Comparison of ENCODE assay signal across 17 mouse cellular contexts in the genomic region with DNA sequence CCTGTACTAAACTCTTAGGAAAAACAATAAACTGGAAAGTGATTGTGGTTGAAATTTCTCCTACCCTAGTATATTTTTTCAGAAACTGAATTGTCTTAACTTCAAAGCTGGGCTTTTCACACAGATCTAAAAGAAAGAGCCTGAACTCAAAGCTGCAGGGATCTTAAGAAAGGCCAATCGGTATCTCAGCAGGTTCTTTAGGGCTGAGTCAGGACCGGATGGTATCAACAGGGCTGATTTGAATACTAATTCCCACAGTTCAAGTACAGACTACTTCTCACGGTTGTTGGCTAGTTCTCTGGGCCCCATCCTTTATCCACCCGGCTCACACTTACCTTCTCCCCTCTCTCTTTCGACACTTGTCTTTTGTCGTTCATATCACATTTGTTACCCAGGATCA. TPM values are rescaled to one million over a fixed set of nuclear protein-coding genes. Genes with fewer than 3 reads are reported as not detected.
"Had no signal": no experiment of that assay in that cellular context is flagged by ENCODE, and none has a peak within 500 bp of the region (broad histone marks: within the 10 kb centered on the region; RNA-seq: fewer than 3 reads in every experiment).

No protein-coding gene starts in this region.

- H3K4me1 ChIP-seq: midbrain, embryonic 13.5 days; midbrain, embryonic 15.5 days had no signal

- H3K9ac ChIP-seq: lung, embryonic 14.5 days; midbrain, embryonic 13.5 days; midbrain, embryonic 15.5 days; neural tube, embryonic 12.5 days; stomach, embryonic 15.5 days had no signal

- H3K4me2 ChIP-seq: lung, embryonic 14.5 days; midbrain, embryonic 11.5 days; midbrain, embryonic 13.5 days; midbrain, embryonic 15.5 days; neural tube, embryonic 12.5 days; stomach, embryonic 15.5 days had no signal

- ATAC-seq: midbrain, embryonic 13.5 days; midbrain, embryonic 15.5 days had no signal

- H3K4me3 ChIP-seq: megakaryocyte, embryonic 14.5 days; midbrain, embryonic 13.5 days; midbrain, embryonic 15.5 days; neural tube, embryonic 12.5 days; stomach, embryonic 15.5 days had no signal

- H3K27ac ChIP-seq: midbrain, embryonic 13.5 days; midbrain, embryonic 15.5 days; neural tube, embryonic 12.5 days; stomach, embryonic 15.5 days; stomach, postnatal 0 days had no signal

- H3K9me3 ChIP-seq: megakaryocyte, embryonic 14.5 days; midbrain, embryonic 13.5 days; midbrain, embryonic 15.5 days; neural tube, embryonic 12.5 days; stomach, embryonic 15.5 days had no signal

- H3K36me3 ChIP-seq: midbrain, embryonic 15.5 days had no signal

- H3K27me3 ChIP-seq: megakaryocyte, embryonic 14.5 days; midbrain, embryonic 13.5 days; midbrain, embryonic 15.5 days; neural tube, embryonic 12.5 days; stomach, embryonic 15.5 days had no signal

- DNase-seq: lung, adult 18-20 months; lung, embryonic 14.5 days; lung, postnatal 10 days; lung, postnatal 4 days; right cerebral cortex, postnatal 14 days; thymus, adult 2 months; thymus, postnatal 25 days; thymus, postnatal 4 days had no signal

RNA-seq across cellular contexts. Expression of a gene that starts 55.8 kb away (rescaled TPM):
- total RNA-seq: monocyte, adult 5-6 weeks; neutrophil, adult 5-6 weeks had no signal
